Mouse (Mus musculus): Measurements from ENCODE around the gene Izumo4.
A peak's percentile ranks its signal among the peaks of the same experiment; 100 is the strongest.

The Izumo4 gene

GRCm38 (mm10) chr10:80701721-80702535 is at the start of gene Izumo4, which contains the start of gene Mob3a:
Gene Izumo4 (plus strand): TSS chr10:80702184.
Gene Mob3a (minus strand): TSS chr10:80701977.
- DNase-seq (ENCODE audit: low spot score in 2 of 2), result peak; percentile 99

- no peak for DNase-seq (ENCODE audit: low spot score in 2 of 2)
These were observed 48.7 kb upstream of the Izumo4 start for GRCm38 (mm10) chr10:80653156-80653720.

- no peak for DNase-seq (ENCODE audit: low spot score in 2 of 2)
These were observed 47.1 kb upstream of the Izumo4 start for GRCm38 (mm10) chr10:80654866-80655265.

- DNase-seq (ENCODE audit: low spot score in 2 of 2), result no peak
These were observed 46.4 kb upstream of the Izumo4 start for GRCm38 (mm10) chr10:80655406-80656129.

GRCm38 (mm10) chr10:80656130-80656862 is 45.7 kb upstream of the Izumo4 start:
- peak; percentile 91 for DNase-seq (ENCODE audit: low spot score in 2 of 2)

- DNase-seq (ENCODE audit: low spot score in 2 of 2), result no peak
These were observed 44.9 kb upstream of the Izumo4 start, which contains the start of gene Btbd2 for GRCm38 (mm10) chr10:80656863-80657623. Gene Btbd2 (minus strand): TSS chr10:80657071.

GRCm38 (mm10) chr10:80658194-80658840 is 43.7 kb upstream of the Izumo4 start:
- no peak for DNase-seq (ENCODE audit: low spot score in 2 of 2)

GRCm38 (mm10) chr10:80658841-80659202 is 43.2 kb upstream of the Izumo4 start:
- DNase-seq (ENCODE audit: low spot score in 2 of 2), result no peak

GRCm38 (mm10) chr10:80659213-80659612 is 42.8 kb upstream of the Izumo4 start:
- DNase-seq (ENCODE audit: low spot score in 2 of 2), result peak; percentile 70 to 81

GRCm38 (mm10) chr10:80661149-80661548 is 40.8 kb upstream of the Izumo4 start:
- no peak for DNase-seq (ENCODE audit: low spot score in 2 of 2)

- no peak for DNase-seq (ENCODE audit: low spot score in 2 of 2)
These were observed 38.3 kb upstream of the Izumo4 start for GRCm38 (mm10) chr10:80663485-80664196.

GRCm38 (mm10) chr10:80664197-80665015 is 37.6 kb upstream of the Izumo4 start:
- peak in 1 of 2 experiments; percentile 39 for DNase-seq (ENCODE audit: low spot score in 2 of 2)

- no peak for DNase-seq (ENCODE audit: low spot score in 2 of 2)
These were observed 37.0 kb upstream of the Izumo4 start for GRCm38 (mm10) chr10:80665016-80665380.

- no peak for DNase-seq (ENCODE audit: low spot score in 2 of 2)
These were observed 36.5 kb upstream of the Izumo4 start for GRCm38 (mm10) chr10:80665459-80665858.

- no peak for DNase-seq (ENCODE audit: low spot score in 2 of 2)
These were observed 35.8 kb upstream of the Izumo4 start for GRCm38 (mm10) chr10:80665981-80666733.

- DNase-seq (ENCODE audit: low spot score in 2 of 2), result no peak
These were observed 35.1 kb upstream of the Izumo4 start for GRCm38 (mm10) chr10:80666837-80667412.

GRCm38 (mm10) chr10:80668614-80669013 is 33.4 kb upstream of the Izumo4 start:
- DNase-seq (ENCODE audit: low spot score in 2 of 2), result no peak

GRCm38 (mm10) chr10:80669018-80669417 is 33.0 kb upstream of the Izumo4 start:
- no peak for DNase-seq (ENCODE audit: low spot score in 2 of 2)

All from frontal cortex, postnatal 36 days (tissue).